Mouse (Mus musculus) right cerebral cortex, postnatal 25 days (tissue): ENCODE results near the gene Scyl1.

Experiments
- DNase-seq: peaks from one replicate; pipeline ENCODE4 v3.0.0; 2022

Gene Scyl1

DNA sequence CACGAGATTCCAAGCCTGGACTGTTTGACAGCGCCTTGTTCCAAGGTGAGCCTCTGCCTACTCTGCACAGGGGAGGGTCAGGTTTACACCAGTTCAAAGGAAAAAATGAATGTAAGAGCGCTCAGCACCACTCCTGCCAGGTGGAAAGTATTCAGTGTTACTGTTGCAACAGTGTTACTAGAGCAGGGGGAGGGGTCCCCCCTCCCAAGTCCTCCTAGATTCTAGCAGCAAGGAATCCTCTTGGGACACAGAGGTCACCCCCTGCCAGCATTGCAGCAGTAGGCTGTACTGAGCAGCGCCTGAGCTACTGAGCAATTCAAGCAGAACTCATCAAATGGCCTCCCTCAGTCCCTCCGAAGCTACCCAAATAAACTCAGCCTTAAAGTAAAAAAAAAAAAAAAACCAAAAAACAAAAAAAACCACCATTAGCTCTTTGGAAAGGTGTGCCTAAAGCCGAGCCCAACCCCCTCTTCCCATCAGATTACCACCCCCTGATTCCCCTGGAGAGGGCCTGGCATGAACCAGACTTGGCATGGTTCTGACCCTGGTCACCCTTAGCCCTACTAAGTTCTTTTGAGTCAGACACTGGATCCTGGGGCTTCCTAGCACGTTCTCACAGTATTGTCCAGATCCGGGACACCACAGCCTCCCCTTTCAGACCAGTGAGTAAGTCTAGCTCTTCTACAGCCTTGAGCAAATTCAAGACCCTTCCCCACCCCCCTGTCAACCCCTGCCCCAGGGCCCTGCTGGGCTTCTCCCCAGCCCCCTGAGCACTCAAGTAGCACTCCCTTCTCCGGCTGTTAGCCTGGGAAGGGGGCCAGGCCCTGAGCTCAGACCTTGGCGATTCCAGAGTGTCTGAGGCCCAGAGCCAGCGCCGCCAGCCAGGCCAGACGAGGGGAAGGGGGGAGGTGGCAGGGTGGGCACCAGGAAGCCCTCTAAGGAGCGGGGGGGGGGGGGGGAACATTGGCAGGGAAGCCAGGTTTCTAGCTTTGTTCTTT is 30.6 kb downstream of the Scyl1 start, which contains the start of gene Ltbp3:
Gene Ltbp3, plus strand, starts transcription at position 585 of the 998 bp plus-strand sequence.
- no peak for DNase-seq

DNA sequence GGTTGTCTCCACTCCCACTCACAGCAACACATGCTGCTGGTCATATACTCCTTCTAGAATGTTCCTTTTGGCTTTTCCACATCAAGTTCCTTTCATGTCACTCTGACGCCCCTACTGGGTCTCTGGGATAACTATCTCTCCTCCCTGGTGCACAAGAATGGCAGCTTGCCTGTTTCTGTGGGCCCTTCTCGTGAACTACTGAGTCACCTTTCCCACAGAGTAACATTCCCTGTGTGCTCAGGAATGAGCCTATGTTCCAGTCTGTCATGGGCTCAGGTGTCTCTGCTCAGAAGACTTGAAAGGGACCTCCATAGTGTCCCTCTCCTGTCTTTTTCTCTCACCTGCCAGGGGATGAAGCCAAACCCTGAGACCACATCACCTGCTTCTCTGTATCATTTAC is 31.8 kb downstream of the Scyl1 start:
- DNase-seq, result no peak

DNA sequence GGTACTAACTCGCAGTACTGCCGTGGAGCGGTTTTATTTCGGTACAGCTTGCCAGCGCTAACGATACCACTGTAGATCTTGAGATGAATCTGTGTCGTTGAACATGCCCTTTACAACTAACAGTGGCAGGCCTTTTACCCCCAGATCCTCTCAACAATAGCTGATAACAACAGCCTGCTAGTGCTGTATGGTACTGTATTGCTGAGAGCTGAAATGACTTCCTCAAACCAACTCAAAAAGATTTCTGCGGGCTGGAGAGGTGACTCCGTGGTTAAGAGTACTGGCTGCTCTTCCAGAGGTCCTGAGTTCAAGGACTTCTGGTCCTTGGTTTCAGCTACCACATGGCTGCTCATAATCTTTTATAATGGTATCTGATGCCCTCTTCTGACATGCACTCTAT is 36.9 kb downstream of the Scyl1 start:
- DNase-seq, result no peak

DNA sequence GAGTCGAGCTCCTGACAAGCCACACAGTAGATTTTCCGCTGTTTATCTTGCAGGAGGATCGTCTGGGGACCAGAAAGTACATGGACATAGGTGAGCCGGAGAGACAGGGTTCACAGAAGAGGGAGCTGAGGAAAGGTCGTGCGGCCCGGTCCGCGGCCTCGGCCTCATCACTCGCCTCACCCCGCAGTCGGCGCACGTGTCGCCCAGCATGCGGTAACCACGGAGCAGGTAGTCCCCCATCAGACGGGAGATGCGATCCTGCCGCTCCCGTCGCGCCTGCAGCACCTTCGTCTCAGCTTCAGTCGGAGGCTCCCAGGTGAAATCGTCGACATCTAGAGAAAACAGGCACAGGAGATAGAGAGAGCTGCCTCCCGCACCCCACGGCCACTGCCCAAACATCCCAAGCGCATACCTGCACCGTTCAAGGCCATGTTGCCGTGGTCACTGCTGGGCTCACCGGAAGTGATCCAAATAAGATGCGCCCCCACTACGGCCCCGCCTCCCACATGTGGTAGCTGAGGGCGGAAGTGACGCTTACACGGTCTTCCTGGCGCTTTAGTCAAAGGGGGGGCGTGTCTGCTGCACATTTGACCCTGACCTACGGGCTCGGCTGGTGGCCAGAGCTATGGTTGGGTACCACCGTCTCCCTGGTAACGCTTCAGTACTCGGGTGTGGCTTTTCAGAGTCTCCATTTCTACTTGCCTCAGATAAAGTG is 39.8 kb downstream of the Scyl1 start:
- peak; percentile 91 for DNase-seq

DNA sequence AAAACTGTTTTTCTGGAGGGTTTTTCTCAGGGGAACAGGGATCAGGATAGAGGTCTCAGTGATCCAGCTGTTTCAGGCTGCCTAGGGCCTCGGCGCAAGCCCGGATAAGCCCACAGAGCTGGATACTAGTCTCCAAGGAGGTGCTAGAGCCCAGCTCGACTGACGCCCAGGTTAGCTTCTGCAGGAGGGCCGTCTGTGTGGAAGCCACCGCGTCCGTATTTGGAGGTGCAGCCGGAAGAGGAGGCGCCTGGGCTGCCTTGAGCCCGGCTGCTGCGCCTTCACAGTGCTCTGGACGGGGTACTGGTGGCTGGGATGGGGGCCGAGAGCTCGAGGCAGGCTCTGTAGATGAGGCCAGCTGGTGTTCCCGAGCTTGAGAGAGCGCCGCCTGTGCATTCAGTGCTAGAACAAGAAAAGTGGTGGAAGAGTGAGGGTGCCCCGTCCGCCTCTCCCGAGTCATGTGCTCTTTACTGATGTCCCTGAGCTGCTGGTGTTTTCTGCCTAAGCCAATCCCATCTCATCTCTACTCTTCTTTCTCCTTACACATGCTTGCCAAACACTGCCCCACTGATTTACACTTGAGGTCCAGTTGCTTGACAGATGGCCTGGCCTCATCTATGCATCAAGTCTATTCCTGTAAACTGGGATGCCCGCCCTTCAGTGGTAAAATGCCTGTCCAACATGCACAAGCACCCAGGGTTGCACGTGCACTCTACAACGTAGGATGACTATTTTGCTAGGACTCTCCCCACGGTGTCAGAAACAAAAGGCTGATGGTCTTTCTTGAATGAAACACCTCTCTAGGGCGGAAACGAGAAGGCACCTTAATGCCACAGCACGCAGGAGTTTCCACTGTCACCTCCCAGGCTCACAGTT is 40.7 kb downstream of the Scyl1 start:
- DNase-seq, result no peak

DNA sequence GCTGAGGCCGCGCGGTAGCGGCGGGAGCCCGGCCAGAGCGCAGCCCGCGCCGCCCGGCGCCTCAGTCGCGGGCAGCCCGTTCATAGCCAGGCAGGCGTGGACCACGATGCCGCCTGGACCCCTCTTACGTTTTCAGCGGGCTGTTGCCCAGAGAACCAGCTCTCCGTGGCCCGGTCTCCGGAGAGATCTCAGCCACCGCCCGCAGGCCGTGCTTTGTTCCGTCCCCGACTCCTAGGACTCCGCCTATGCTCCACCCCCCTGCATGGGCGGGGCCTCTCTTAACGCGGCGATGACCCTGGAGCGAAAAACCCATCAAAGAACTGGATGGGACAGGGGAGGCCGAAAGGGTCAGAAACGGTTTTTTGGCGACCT is 41.8 kb downstream of the Scyl1 start, which contains the start of gene Fam89b:
Gene Fam89b, minus strand, starts transcription at position 210 of the 372 bp plus-strand sequence.
- DNase-seq, result peak; percentile 83

DNA sequence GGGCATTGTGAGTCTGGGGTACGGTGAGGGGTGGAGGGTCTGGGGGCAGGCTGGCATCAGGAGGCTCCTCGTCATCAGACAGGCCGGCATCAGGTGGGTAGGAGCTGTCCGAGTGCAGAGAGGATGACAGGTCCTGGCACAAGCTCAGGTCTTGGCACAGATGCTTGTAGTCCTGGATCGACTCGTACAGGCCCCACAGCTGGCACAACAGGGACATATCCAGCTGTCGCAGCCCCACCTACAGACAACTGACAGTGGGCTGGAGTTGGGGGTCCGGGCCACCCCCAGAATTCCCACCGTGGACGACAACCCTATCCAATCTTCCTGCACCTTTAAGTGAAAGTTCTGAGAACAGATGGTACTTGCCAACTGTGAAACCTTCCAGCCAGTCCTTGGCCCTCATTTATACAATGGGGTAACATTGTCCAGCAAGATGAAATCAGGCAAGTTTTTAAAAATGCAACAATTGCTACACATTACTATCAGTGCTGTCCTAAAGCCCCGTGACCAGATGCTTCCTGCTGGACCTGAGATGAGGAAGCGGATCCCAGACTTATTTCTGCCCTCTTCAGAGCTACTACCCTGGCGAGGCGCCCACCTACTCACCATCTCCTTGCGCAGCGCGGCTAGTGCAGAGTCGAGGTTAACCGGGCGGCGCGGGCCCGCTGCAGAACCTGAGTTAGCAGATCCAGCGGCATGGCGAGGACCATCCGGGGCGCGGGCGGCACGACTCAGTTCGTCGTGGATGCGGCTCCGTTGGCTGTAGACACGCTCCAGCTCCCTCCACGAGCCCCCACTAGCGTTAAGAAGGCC is 42.4 kb downstream of the Scyl1 start:
- peak; percentile 66 for DNase-seq

DNA sequence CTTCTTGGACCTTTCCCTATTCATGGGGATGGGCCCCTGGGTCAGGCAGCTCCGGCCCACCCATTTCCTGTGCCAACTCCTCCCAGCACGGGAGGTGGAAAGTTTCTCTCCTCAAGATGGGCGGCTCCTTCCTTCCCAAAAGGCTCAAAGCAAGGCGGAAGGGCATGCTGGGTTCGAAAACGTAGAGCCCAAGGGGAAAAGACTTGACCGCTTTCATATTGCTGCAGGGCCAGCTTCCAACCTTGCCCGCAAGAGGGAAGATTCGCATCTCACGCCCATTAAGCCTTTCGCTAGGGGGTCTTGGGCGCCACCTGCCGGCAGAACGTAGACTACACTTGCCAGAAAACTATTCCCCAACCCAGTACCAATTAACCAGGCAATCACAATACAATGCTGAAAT is 43.5 kb downstream of the Scyl1 start:
- DNase-seq, result peak; percentile 75

DNA sequence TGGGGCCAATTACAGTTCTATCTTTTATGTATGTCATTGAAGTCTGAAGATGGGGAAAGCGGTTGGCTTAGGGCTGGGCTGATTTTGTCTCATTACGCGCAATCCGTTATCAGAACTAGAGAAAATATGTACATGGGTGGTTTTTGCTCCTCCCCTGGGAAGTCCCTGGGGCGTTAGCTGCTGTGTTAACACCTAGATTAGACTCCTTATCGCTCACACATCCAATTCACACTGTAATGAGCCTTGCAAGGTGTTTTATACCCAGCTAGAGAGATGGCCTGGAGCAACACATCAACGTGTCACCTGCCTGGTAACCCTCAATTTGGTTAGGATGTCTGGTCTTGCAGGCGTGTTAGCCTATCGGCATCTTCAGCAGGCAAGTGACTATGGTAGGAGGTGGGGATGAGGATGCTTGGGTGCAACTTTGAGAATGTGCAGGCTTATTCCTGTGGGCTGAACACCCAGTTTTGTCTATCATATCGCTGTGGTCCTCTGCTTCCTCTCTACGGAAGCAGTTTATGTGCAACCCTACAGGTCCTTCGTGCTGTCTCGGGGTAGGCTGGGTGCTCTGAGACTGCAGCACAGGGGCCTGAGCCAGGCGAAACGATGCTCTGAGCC is 44.1 kb downstream of the Scyl1 start:
- DNase-seq, result no peak

DNA sequence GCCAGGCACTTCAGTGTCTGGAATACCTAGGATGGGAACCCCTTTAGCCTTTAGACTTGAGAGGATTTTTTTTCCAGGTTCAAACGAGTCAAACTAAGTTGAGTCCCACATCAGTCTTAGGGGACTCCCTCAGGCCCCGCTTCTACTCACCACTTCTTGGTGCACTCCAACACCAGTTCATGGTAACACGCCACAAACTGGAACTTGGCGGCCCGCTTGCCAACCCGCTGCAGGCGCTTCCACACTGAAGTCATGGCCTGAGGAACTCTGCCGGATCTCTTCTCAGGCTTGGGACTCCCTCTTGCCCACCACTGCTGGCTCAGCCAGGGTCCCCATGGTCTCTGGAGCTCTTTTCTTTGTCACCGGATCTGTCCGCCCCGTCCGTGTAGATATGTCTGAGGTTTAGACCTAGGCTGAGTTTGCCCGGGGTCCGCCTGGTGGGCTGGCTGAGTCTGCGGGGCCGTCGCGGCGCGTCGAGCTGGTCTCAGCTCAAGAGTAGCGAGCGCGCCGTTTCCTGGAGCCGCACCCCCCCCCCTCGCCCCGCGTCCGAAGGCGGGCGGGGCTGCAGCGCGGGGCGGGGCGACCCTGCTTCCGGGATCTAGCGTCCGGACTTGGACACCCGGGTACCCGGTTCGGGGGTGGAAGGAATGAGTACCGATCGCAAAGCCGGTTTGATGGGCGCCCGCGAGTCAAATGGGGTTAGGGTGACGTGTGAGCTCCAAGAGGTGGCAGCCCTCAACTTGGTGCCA is 45.3 kb downstream of the Scyl1 start, which contains the start of gene Ehbp1l1:
Gene Ehbp1l1, minus strand, starts transcription at position 551 of the 749 bp plus-strand sequence.
- no peak for DNase-seq

DNA sequence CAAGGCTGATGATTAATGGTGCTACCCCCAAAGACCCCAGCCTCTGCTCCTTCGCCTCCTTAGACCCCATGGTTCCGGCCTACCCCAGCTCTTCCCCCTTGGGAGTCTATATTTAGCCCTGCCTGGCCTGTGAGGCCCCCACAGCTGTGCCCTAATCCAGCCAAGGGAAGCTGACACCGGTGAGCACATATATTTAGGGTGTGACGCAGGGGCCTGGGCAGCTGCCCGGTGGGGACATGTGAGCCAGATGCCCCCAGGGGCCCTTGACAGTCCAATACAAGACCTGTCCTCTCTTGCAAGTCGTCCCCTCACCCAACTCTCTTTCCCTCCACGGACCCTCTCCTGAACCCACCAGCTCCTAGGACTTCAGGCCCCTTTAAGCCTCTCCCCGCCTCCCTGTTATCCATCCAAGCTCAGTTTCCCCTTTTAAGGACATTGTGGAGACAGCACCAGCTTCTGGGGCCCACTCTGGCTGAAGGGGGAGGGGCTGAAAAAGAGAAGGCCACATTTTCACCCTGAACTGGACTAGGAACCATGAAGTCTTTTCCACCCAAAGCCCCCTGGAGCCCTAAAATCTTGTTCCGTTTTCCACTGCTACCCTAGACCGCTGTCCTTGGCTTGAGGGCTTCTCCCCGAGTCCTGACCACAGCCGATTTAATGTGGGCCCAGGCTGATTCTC is 46.1 kb downstream of the Scyl1 start:
- no peak for DNase-seq

DNA sequence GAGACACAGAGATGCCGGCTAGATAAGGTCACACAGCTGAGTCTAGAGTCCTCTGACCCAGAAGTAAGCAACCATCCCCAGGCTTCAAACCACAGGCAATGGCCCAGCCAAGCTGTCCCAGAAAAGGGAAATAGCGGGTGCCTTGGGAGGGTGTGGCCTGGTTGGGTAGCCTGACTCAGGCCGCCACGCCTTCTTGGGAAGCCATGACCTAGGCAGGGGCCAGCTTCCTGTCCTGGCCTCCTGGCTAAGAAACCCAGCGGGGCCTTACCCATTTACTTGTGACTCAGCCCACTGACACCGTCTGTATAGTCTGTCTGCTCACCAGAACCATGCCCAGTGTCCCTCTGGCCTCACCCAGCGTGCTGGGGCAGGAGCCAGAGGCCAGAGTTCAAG is 46.7 kb downstream of the Scyl1 start:
- DNase-seq, result no peak

DNA sequence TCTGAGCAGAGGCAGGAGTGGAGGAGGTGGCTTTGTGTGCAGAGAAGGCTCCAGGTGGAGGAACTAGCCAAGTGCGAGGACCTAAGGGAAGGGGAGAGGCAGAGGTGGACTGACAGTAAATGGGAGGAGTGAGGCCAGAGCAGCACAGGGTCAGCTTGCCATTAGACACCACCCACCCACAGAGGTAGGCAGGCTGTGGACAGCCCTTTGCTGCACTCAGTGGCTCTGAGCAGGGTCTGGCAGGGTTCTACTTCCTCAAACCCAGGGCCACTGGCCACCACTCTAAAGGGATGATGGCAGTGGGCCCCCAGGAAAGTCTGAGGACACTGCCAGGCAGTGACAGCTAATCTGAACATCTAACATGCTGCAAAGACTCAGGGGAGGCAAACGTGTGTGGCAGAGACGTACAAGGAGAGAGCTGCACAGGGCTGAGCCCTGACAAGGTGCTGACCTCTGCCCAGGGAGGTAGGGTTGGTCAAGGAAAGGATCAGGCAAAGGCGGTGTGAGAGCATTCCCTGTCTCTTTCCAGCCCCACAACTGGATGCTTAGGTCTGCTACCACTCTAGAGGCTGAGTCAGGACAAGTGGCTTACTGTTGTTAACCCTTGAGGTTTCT is 47.2 kb downstream of the Scyl1 start:
- no peak for DNase-seq

DNA sequence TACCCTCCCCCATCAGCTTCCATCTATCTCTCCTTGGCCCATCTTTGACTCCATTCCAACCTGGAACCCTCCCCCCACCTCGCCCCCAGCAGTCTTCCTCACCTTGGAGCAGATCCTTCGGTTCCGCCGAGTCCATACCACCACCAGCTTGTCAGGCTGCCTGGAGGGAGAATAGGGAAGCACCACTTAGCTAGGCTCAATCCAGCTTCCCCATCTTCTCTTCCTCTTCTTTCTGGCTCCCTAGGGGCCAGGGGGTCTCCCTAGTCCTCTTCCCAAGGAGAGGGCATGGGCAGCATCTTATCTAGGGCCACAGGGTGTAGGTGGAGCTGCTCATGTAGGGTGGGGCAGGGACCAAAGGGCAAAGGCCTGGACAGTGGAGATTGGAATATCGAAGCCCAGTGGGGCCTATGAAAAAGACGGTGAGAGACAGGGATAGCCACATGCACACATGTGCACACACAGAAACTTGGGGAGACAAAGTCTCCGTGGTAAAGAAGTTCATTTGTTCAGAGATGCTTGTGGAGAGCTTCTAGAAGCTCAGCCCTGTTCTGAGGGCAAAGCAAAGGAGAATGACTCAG is 48.3 kb downstream of the Scyl1 start:
- no peak for DNase-seq

DNA sequence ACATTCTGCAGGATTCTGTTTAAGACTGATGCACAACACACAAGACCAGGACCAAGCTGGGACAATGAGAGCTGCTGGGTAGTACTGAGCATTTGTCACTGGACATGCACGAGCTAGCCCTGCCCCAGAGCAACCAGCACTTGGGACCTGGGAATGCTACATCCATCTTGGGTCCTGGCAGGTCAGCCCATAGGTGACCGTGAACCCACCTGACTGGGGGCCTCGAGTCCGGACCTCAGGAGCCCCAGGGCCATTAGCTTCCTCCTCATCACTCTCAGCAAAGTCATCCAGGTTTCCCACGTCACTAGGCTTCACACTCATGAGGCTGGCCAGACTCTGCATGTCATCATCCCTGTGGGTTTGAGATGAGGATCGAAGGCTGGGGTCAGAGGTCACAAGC is 50.0 kb downstream of the Scyl1 start:
- DNase-seq, result no peak

DNA sequence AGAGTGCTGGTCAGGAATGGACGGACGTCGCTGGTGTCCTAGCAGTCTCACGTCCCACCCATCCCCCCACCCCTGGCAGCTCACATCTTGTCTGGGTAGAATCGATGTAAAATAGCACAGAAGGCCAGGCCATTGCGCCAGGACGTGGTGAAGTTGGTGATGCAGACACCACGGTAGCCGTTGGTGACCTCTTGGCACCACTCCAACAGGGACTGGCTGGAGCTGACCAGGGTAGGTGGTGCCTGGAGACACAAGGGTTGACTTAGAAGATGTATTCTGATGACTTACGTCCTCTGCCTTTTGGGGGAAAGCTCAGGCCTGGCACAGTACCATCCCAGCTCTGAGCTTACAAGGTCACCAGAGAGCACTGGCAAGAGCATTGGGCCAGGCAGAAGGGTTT is 54.3 kb downstream of the Scyl1 start:
- no peak for DNase-seq

DNA sequence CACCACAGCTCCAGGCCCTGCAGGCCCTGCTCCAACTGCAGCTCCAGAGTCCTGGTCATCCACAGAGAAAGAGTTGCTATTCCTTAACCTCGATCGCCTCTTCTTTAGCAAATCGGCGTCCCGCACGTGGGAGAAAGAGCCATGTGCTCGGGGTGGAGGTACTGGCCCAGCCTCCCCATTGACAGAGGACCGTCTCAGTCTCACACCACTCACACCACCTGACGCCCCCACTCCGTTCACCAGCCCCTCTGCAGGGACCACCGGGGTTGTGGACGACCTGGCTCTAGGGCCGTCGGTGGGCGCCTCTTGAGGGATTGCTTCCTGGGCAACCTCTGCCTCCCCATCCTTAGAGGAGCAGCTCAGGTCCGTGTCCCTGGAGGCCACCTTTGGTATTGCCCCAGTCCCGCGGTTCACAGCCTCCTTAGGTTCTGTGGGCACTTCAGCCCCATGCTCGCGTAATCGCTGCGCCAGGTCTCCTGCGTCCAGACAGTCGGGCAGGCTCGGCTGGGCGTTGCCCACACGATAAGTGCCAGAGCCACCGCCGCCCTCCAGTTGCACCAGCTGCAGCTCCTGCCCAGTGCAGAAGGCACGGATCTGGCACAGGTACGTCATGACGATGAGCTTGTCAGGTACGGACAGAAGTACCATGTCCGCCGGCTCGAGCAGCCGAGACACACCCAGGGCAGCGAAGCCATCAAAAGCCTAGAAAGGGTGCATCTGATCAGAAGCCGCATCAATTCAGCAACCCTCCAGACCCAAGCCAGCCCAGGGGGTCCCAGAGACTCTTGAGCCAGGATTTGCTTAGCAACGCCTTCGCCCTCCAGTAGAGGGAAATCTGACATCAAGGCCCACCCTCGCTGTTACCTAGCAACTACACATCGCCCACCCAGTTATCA is 55.2 kb downstream of the Scyl1 start:
- DNase-seq, result peak; percentile 60

DNA sequence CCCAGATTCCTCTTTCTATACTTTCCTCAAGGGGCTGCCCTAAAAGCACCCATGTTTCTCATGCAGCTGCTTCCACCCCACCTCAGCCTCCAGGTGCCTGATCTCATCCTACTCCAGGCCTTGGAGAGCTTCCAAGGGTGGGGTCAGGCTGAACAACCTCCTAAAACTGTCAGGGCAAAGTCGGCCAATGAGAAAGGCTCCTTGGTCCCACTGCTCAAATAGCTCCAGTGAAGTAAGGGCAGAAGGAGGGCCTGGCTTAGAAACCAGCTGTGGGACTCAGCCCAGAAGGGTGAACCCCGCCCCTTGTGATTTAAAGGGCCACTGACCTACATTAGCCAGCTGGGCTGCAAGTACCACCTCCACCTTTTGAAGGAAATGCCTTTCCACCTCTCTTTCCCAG is 57.5 kb downstream of the Scyl1 start:
- DNase-seq, result no peak
